Mouse (Mus musculus): Measurements from ENCODE around the gene Gtf2f2.

Gene Gtf2f2

GRCm38 (mm10) chr14:75998082-75998481, 12.6 kb downstream of the Gtf2f2 start:
- WGBS: 70% methylated on average over 1 of the region's 1 CpGs

- WGBS: 92% methylated on average over 4 of the region's 4 CpGs
Measured at GRCm38 (mm10) chr14:75992371-75992770, 18.3 kb downstream of the Gtf2f2 start.

GRCm38 (mm10) chr14:75990936-75991335, 19.7 kb downstream of the Gtf2f2 start:
- 94% methylated on average over 6 of the region's 6 CpGs for WGBS

DNA sequence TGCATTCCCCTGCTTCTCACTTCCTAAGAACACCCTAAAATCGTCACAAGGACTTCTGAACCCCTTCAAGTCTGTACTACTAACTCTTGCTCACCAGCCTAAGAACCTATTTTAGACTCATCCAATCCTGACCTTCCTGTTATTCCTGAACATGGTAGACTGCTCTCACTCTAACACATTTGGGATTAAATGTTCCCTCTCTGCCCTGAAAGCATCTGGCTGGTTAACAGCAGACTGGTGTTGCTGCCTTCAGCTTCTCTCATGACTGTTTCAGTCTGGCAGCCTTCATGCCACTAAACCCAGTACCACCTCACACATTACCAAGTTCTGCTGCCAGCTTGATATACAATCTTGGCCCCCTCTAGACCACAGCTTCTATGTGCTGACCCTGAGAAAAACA, 21.5 kb downstream of the Gtf2f2 start:
- 85% methylated on average over 1 of the region's 1 CpGs for WGBS

- WGBS: 77% methylated on average over 7 of the region's 7 CpGs
Measured at GRCm38 (mm10) chr14:75986878-75987483, 23.7 kb downstream of the Gtf2f2 start.

DNA sequence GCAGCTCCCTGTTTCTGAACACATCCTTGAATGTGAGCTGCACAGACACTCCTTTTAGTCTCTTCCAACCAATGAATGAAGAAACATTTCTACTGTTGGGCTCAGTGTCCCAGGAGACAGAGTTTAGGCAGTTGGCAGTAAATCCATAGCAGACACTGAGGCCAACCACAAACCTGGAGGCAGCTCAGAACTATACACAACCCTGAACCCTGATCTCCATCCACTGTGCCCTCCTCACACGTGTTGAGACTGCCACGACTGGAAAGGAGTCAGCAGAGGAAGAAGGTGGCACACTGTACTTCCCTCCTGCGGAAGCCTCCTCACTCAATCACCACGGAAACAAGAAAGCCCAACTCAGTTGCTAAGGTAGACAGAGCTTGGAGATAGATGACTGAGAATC, 25.6 kb downstream of the Gtf2f2 start:
- 11% methylated on average over 4 of the region's 4 CpGs for WGBS

DNA sequence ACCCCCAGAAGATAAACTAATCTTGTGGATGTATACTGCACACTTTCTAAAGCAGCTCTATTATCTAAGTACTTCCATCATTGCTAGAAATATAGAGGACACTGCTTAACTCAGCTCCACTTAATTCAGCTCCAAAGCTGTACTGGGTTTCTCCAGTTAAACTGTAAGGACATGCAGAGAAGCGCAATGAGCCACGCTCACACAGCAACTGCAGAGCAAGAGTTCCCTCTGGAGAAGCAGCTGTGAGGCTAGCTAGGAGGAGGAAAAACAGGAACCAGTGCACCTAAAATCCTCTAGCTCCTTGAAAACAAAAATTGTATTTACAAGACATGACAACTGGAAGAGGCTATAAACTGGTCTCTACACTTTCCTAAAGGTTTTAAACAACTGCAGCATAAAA, 26.8 kb downstream of the Gtf2f2 start:
- WGBS: 54% methylated on average over 2 of the region's 2 CpGs

- 66% methylated on average over 3 of the region's 3 CpGs for WGBS
Measured at GRCm38 (mm10) chr14:75981231-75981630, 29.4 kb downstream of the Gtf2f2 start.

GRCm38 (mm10) chr14:75976107-75976506, 34.6 kb downstream of the Gtf2f2 start:
- WGBS: 67% methylated on average over 3 of the region's 3 CpGs

GRCm38 (mm10) chr14:75967291-75967690, 43.4 kb downstream of the Gtf2f2 start:
- 48% methylated on average over 5 of the region's 5 CpGs for WGBS

DNA sequence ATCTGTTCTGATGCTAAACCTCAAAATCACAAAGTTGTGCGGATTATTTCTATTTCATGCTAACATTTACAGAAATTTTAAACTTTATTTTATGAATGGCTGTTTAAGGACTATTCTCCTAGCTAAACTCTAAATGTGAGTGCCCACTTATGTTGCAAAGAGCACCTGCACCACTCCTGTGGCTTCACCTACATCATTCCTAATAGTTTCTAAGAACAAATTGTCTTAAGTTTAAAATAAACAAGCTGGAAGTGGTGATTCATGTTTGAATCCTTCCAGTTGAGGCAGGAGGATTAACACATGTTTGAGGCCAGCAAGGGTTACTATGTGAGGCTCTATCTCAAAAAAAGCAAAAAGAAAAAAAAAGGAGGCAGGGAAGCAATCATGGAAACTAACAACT, 46.2 kb downstream of the Gtf2f2 start:
- WGBS: 57% methylated on average over 1 of the region's 1 CpGs

DNA sequence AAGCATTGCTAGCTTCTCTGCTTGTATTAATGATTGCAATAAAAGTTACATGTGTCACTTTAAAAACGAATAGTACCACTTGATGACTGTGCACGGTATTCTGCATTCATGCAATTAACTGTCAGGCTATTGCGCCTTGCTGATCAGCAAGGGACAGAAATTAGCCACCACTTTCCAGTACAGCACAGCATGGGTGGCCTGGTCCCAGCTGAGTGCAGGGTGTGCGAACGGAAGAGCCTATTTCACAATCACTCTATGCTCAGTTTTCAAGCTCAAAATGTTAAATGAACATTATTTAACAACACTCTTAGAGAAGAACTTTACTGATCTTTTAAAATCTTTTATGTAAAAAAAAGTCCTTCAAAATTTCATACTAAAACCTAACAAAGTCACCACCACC, 46.7 kb downstream of the Gtf2f2 start:
- 33% methylated on average over 5 of the region's 5 CpGs for WGBS

DNA sequence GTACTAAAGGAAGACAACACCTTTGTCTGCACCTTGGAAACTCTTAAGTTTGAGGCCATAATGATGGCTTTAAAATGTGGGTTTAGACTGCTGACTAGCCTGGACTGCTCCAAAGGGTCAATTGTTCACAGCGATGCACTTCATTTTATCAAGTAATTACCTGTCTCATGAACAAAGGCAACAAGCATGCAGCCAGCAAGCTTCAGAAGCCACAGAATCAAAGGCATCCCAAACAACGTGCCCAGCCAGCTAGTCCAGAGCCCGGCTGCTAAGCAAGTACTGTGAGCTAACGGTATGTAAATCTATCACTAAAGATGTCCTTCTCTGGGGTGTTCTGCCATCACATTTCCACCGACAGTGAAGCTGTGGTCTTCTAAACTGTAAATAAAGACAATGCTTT, 47.5 kb downstream of the Gtf2f2 start:
- WGBS: 24% methylated on average over 5 of the region's 5 CpGs

DNA sequence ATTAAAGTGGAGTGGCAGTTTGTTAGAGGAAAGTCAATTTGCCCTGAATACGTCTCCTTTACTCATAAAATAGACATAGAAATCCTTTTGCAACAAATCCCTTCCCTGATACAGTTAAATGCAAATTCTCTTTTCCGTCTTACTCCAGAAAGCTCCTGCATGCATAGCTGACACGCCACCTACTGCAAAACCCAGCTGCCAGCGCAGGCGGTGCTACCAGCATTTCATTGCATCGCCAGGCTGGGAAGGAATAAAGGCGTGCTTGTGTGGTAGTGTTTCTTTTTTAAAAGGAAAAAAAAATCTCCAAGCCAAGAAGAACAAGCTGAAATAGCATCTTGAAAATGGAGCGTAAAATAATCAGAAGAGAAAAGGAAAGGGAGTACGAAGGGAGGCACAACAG, 48.4 kb downstream of the Gtf2f2 start:
- WGBS: 22% methylated on average over 9 of the region's 9 CpGs

DNA sequence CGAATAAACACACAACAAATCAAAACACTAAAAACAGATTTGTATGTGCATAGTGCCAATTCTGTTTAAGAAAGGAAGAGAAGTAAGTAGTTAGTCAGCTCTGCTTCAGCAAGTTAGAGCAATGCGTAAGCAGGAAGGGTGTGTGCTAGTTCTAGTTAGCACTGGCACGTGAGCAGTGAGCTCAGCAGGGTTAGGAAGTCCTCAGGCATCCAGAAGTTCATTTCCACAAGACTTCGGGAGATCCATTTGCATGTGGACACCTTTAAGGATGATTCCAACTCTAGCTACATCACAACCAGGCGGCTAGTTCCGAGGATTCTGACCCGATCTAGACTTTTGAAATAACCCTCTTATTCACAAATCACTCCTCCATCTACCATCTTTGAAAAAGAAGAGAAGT, 55.9 kb downstream of the Gtf2f2 start, which contains the start of gene Kctd4:
Kctd4 (plus strand) TSS at position 244 of the 400 bp plus-strand sequence.
- 86% methylated on average over 7 of the region's 7 CpGs for WGBS

DNA sequence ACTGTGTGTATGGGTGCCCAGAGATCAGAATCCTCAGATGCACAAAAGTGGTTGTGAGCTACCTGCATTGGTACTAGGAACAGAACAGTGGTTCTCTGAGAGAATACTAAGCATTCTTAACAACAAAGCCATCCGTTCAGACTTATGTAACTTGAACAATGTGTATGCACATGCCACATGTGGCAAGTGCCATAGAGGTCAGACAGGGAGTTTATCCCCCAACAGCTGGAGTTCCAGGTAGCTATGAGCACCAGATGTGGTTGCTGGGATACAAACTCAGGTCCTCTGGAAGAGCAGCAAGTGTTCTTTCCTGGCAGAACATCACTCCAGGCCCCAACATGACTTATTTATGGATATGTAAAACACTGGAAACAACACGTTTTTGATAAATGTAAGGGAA, 57.7 kb downstream of the Gtf2f2 start:
- WGBS: 56% methylated on average over 2 of the region's 2 CpGs

- WGBS: 61% methylated on average over 3 of the region's 3 CpGs
Measured at GRCm38 (mm10) chr14:75947674-75948073, 63.0 kb downstream of the Gtf2f2 start.

- WGBS: 84% methylated on average over 3 of the region's 3 CpGs
Measured at GRCm38 (mm10) chr14:75942365-75942764, 68.3 kb downstream of the Gtf2f2 start.

DNA sequence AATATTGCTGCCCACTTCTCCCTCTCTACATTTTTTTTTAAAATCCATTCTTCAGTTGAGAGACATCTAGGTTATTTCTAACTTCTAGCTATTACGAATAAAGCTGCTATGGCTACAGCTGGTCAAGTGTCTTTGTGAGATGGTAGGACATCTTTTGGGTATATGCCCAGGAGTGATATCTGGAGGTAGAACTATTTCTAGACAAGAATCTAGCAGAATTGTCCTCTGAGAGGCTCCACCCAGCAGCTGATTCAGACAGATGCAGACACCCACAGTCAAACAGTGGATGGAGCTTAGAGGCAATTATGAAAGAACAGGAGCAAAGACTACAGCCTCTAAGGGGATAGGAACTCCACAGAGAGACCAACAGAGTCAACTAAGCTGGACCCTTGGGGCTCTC, 69.2 kb downstream of the Gtf2f2 start:
- WGBS: 59% methylated on average over 1 of the region's 1 CpGs

DNA sequence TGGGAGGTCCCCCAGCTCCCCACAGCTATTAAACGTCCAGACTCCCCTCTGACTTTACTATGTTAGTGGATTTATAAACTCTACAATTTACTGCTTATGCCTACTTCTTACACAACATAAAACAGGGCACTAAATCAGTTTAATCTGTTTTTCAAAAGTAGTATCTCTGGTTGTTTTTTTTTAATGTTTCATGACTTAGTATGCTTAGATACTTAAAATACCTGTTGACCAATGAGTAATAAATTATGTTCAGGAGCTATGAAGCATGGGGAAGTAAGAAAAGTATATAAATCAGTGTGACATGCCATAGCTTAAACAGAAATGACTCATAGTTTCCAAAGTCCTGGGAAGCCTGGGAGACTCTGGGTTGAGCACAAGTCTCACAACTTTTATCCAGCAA, 73.0 kb downstream of the Gtf2f2 start:
- 86% methylated on average over 1 of the region's 1 CpGs for WGBS

- WGBS: 95% methylated on average over 2 of the region's 2 CpGs
Measured at GRCm38 (mm10) chr14:75934359-75934758, 76.3 kb downstream of the Gtf2f2 start.

DNA sequence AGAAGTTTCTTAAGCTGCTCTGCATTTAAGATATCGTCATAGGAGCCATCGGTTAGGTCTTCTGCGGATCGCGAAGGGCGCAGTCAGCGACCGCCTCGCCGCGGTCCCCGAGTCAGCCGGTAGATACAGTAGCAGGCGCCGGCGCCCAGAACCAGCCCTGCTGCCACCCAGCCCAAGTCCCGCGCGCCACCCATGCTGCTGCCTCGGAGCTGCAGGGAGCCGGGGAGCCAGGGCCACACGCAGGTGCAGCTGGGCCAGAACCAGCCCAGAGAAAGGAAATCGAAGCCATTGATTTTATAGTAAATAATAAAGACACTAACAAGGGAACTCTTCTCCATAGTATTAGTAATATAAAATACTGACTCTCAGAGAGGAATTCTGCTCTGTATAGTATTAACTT, 79.4 kb downstream of the Gtf2f2 start:
- 96% methylated on average over 23 of the region's 23 CpGs for WGBS

DNA sequence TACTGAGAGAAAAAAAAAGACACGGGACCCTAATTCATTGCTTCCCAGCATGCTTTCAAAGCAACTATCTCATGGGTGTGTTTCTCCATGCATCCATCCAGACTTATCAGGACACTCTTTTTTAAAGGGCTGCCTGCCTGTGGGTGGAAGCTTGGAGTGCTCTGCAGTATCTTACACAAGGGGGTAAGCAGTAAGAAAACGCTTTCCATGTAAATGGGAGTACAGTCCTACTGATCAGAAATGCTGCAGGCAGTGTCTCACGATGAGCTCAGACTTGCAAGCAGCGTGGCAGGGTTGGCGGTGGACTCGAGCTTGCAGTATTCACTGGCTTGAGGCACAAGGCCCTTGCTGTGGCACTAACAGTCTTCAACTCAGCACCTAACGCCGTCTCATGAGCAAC, 81.0 kb downstream of the Gtf2f2 start:
- WGBS: 58% methylated on average over 8 of the region's 8 CpGs

All from cerebral cortex, adult 2 months (tissue).